Mouse (Mus musculus) embryonic facial prominence, embryonic 11.5 days (tissue): ENCODE data around the gene Dlg2. TPM values are rescaled to one million over a fixed set of nuclear protein-coding genes. Genes with fewer than 3 reads are reported as not detected.

Experiments
- ATAC-seq: fragments of 200-750 bp; cut with Nextera tagmentation; replicated peaks from 2 replicates; pipeline ENCODE4 v1.8.0; 2017; ENCODE audit warnings: low read depth; ENCODE audit not compliant: insufficient number of reproducible peaks, low FRiP score, low TSS enrichment
- DNase-seq: peaks from one replicate; pipeline ENCODE4 v3.0.0-alpha.2; 2015; ENCODE audit warnings: low spot score
- H3K27ac ChIP-seq: fragments of 300-500 bp; sonication (generic); replicated peaks from 2 replicates; pipeline ENCODE4 v1.5.1; 2014; ENCODE audit warnings: mild to moderate bottlenecking, low read depth, low read length, control low read depth
- H3K27me3 ChIP-seq: fragments of 300-500 bp; sonication (generic); 2 replicates; pipeline ENCODE4 v1.6.1; 2014; ENCODE audit warnings: mild to moderate bottlenecking, low read length, moderate library complexity, mixed read lengths; ENCODE audit not compliant: control insufficient read depth, insufficient read depth
- H3K36me3 ChIP-seq: fragments of 300-500 bp; sonication (generic); replicated peaks from 2 replicates; pipeline ENCODE4 v1.6.1; 2014; ENCODE audit warnings: low read depth, mild to moderate bottlenecking, low read length, moderate library complexity, mixed read lengths; ENCODE audit not compliant: control insufficient read depth, insufficient read depth
- H3K4me1 ChIP-seq: fragments of 300-500 bp; sonication (generic); 2 replicates; pipeline ENCODE4 v1.6.1; 2014; ENCODE audit warnings: low read length, mixed read lengths; ENCODE audit not compliant: control insufficient read depth, insufficient read depth
- H3K4me2 ChIP-seq: fragments of 300-500 bp; sonication (generic); 2 replicates; pipeline ENCODE4 v1.6.1; 2014; ENCODE audit warnings: low read depth, mild to moderate bottlenecking, control low read depth, low read length, moderate library complexity
- H3K4me3 ChIP-seq: fragments of 300-500 bp; sonication (generic); 2 replicates; pipeline ENCODE4 v1.5.1; 2014; ENCODE audit warnings: low read depth, low read length, control low read depth
- H3K9ac ChIP-seq: fragments of 300-500 bp; sonication (generic); replicated peaks from 2 replicates; pipeline ENCODE4 v1.6.1; 2014; ENCODE audit warnings: mild to moderate bottlenecking, control low read depth, low read length
- H3K9me3 ChIP-seq: fragments of 300-500 bp; sonication (generic); replicated peaks from 2 replicates; pipeline ENCODE4 v1.6.1; 2016; ENCODE audit warnings: mild to moderate bottlenecking, low read length, inconsistent platforms, mixed read lengths; ENCODE audit not compliant: control insufficient read depth
- WGBS: fragments of 180-500 bp; shearing (Covaris S2); extraction: QIAGEN DNeasy Blood & Tissue Kit; methylation state at CpG from one replicate; pipeline ENCODE4 v1.1.7; 2014; 5-methylcytosine and 5-hydroxymethylcytosine counted together
- polyA plus RNA-seq: library from polyadenylated mRNA; unstranded; fragments of >200 nt; fragmentation: Nextera tagmentation; extraction: Ambion mirVana; gene quantifications from 2 replicates; pipeline ENCODE4 v1.2.1, GENCODE M21; 2014

Gene Dlg2
- polyA plus RNA-seq, 1 experiment from 2014 or later, result 5.3 TPM

DNA sequence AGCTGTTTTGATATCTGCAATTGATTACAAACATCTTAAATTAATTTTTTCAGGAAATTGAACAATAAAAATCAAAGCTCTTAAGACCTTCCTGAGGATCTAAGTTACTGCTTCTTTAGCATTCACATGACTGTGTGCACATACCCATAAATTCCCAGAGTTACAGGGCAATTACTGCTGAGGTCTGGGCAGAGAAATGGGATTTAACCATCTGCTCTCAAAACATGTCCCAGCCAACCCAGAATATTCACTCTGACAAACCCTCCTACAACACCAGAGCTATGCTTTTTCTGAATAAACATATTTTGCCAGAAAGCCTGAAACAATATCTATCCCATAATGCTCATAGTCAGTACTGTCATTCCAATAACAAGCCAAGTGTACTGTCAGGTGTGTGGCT, 1788.5 kb downstream of the Dlg2 start:
- no peak overlapping the region for H3K9ac ChIP-seq
- no peaks in the 10 kb centered on the region for H3K9me3 ChIP-seq
- H3K4me2 ChIP-seq, result no peak overlapping the region
- H3K27me3 ChIP-seq, result no peaks in the 10 kb centered on the region
- DNase-seq (no peak), ATAC-seq (no peak)
- H3K4me3 ChIP-seq, result no peak overlapping the region
- no peaks in the 10 kb centered on the region for H3K4me1 ChIP-seq
- H3K27ac ChIP-seq, result no peak overlapping the region
- no peaks in the 10 kb centered on the region for H3K36me3 ChIP-seq

DNA sequence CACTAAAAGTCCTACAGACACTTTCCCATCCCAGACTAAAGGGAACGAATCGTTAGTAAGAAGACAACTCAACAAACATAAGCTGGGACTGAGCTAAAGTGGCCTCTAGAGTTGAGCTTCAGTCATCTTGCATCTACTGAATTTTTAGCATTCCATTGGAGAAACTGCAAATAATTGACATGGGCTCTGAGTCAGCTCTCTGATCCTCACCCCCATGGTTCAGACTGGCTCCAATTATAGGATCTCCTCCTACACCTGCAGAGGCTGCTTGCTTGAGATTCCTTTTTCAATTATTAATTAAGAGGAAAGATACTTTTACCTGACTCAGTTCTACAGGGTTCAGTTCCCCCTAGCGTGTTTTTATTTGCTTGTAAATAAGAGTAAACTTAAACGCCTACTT, 1798.9 kb downstream of the Dlg2 start:
- no peak for ATAC-seq
- no peaks in the 10 kb centered on the region for H3K9me3 ChIP-seq
- no peaks in the 10 kb centered on the region for H3K27me3 ChIP-seq
- 80% methylated on average over 4 of the region's 4 CpGs for WGBS
- no peak overlapping the region for H3K9ac ChIP-seq
- no peaks in the 10 kb centered on the region for H3K4me1 ChIP-seq
- DNase-seq, result no peak
- H3K36me3 ChIP-seq, result no peaks in the 10 kb centered on the region
- no peak overlapping the region for H3K27ac ChIP-seq
- no peak overlapping the region for H3K4me3 ChIP-seq
- no peak overlapping the region for H3K4me2 ChIP-seq

DNA sequence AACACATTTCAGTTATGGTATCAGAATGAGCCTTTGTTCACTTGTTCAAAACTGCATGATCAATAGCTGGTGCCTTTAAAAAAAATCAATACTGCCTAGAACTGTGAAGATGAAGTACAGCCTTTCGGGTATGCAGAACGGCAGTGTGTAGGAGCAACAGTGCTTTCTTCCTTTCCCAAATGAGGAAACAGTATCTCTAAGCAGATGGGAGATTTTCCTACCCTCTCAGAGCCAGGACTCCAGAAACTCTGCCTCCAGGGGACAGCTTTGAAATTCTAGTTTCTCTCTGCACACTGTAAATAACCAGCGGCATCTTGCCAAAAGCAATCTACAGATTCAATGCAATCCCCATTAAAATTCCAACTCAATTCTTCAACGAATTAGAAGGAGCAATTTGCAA, 1801.2 kb downstream of the Dlg2 start:
- no peak overlapping the region for H3K4me2 ChIP-seq
- H3K27me3 ChIP-seq, result no peaks in the 10 kb centered on the region
- H3K4me1 ChIP-seq, result no peaks in the 10 kb centered on the region
- DNase-seq (no peak), ATAC-seq (no peak)
- no peaks in the 10 kb centered on the region for H3K9me3 ChIP-seq
- H3K9ac ChIP-seq, result no peak overlapping the region
- H3K4me3 ChIP-seq, result no peak overlapping the region
- WGBS, result 52% methylated on average over 4 of the region's 4 CpGs
- H3K36me3 ChIP-seq, result no peaks in the 10 kb centered on the region
- no peak overlapping the region for H3K27ac ChIP-seq

DNA sequence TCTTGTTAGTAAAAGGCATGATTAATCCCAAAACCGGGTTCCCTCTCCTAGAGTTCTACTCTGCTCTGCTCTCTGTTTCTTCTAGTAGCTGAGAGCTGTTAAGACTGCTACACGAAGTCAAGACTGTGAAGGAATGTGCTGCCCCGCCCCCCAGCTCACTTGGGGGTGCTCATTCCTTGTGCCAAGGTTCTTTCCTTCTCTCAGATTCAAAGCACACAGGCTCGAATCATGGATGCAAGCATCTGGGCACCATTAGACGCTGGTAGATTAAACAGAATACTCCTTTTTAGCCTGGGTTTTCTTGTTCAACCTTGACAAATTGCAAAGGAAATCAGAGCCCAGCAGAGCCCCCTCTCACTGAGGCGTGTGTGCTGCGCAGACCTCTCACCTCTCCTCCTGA, 1804.5 kb downstream of the Dlg2 start:
- no peaks in the 10 kb centered on the region for H3K36me3 ChIP-seq
- peak; percentile 82 for DNase-seq
- no peak overlapping the region for H3K4me3 ChIP-seq
- H3K9ac ChIP-seq, result no peak overlapping the region
- H3K4me1 ChIP-seq, result no peaks in the 10 kb centered on the region
- no peaks in the 10 kb centered on the region for H3K27me3 ChIP-seq
- peak; percentile 68 for ATAC-seq
- H3K9me3 ChIP-seq, result no peaks in the 10 kb centered on the region
- no peak overlapping the region for H3K27ac ChIP-seq
- WGBS, result 17% methylated on average over 7 of the region's 7 CpGs
- no peak overlapping the region for H3K4me2 ChIP-seq

DNA sequence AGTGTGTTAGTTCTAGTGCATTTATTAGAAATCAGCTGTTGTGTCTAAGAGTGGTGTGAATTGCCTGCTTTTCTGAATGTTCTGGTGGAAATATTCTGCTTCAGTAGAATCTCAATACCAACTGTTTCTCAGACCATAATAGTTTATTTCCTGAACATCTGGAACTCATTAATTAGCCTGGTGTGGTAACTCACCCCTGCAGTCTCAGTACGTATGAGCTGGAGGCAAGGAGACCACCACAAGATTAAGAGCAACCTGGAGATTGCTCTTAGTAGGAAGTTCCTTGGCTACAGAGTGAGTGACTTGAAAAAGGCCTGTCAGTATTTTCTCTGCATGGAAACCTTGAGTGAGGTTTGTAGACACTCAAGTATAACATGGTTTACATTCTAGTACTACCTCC, 1810.6 kb downstream of the Dlg2 start:
- DNase-seq (peak; percentile 70), ATAC-seq (no peak)
- no peaks in the 10 kb centered on the region for H3K36me3 ChIP-seq
- H3K4me1 ChIP-seq, result no peaks in the 10 kb centered on the region
- H3K9ac ChIP-seq, result no peak overlapping the region
- no peaks in the 10 kb centered on the region for H3K9me3 ChIP-seq
- H3K4me3 ChIP-seq, result no peak overlapping the region
- 23% methylated on average over 1 of the region's 1 CpGs for WGBS
- no peak overlapping the region for H3K4me2 ChIP-seq
- H3K27me3 ChIP-seq, result no peaks in the 10 kb centered on the region
- H3K27ac ChIP-seq, result no peak overlapping the region

DNA sequence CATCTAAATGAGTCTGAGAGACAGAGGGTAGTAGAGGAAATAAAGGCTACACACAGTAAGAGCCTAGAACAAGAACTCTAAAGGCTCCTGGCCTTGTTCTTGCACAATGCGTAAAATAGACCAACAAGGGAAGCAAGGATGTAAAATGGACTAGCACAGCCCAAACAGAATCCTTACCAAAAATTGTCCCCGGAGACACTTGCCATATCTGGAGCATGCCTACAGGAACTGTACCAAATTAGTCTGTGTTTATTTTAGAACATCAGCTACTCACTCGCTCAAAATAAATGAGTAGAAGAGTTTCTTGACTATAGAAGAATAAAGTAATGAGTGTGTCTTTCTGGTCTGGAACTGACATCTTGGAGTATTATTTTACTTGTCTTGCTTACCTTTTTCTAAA, 1812.3 kb downstream of the Dlg2 start:
- H3K4me1 ChIP-seq, result no peaks in the 10 kb centered on the region
- 81% methylated on average over 3 of the region's 3 CpGs for WGBS
- H3K9ac ChIP-seq, result no peak overlapping the region
- no peak for ATAC-seq
- no peaks in the 10 kb centered on the region for H3K9me3 ChIP-seq
- no peak for DNase-seq
- no peak overlapping the region for H3K27ac ChIP-seq
- H3K27me3 ChIP-seq, result no peaks in the 10 kb centered on the region
- no peak overlapping the region for H3K4me2 ChIP-seq
- H3K36me3 ChIP-seq, result no peaks in the 10 kb centered on the region
- no peak overlapping the region for H3K4me3 ChIP-seq

DNA sequence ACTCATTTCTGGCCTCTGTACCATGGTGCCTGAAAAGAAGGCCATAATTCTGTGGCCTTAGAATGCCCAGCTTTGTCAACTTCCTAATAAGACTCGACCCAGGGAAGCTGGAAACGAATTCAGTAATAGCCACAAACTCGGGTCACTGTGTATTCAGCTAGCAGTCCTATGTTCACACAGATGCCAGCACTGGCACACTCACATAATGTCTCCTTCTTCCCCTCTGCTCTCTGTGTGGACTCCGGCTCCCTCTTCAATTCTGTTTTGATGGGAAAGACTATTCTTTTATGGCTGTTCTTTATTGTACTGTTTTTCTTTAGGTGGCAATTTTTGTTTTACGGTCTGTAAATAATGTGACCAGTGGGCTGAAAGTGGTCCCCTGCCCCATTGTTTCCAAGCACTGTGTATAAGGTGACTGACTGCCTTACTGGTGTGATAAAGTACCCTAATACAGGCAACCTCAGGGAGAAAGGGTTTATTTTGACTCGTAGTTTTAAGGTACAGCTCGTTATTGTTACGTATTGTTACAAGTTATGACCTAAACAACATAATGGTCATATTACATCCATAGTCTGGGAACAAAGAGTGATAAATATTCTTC, 1816.5 kb downstream of the Dlg2 start:
- no peaks in the 10 kb centered on the region for H3K9me3 ChIP-seq
- no peaks in the 10 kb centered on the region for H3K4me1 ChIP-seq
- no peaks in the 10 kb centered on the region for H3K36me3 ChIP-seq
- H3K4me3 ChIP-seq, result no peak overlapping the region
- no peak overlapping the region for H3K9ac ChIP-seq
- no peak for DNase-seq
- no peak for ATAC-seq
- no peaks in the 10 kb centered on the region for H3K27me3 ChIP-seq
- no peak overlapping the region for H3K27ac ChIP-seq
- no peak overlapping the region for H3K4me2 ChIP-seq
- 85% methylated on average over 8 of the region's 8 CpGs for WGBS

DNA sequence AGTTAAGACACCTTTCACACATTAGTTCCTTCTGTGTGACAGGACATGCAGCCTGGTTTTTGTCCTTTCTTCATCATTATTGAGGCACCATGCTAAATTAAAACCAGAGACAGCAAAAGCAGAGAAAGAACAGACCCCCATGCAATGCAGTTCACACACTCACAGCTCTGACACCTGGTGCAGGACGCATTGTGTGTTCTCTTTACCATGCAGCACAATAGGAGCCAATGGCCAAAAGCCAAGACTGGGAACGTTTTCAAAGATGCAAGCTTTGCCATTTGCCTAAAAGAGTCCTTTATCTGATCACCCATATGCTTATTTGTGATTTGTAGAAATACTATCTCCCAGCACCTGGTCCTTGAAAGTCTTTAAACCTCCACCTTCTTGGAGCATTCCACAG, 1824.6 kb downstream of the Dlg2 start:
- H3K4me3 ChIP-seq, result no peak overlapping the region
- H3K4me1 ChIP-seq, result no peaks in the 10 kb centered on the region
- no peaks in the 10 kb centered on the region for H3K36me3 ChIP-seq
- 57% methylated on average over 2 of the region's 2 CpGs for WGBS
- no peak overlapping the region for H3K27ac ChIP-seq
- H3K9ac ChIP-seq, result no peak overlapping the region
- H3K4me2 ChIP-seq, result no peak overlapping the region
- peak; percentile 29 for DNase-seq
- H3K9me3 ChIP-seq, result no peaks in the 10 kb centered on the region
- no peaks in the 10 kb centered on the region for H3K27me3 ChIP-seq
- ATAC-seq, result no peak
